Mouse (Mus musculus) myocyte (in vitro differentiated cells): ENCODE results near the gene Ahcy.
"Not testable (repeated sequence)": the region's sequence is repeated elsewhere in the genome, so short reads cannot be mapped to it uniquely, and the experiment has no call there.

ENCODE experiments used
- CEBPB ChIP-seq: IDR thresholded peaks from 2 replicates; pipeline ENCODE4 v1.6.1; 2011; ENCODE audit warnings: mild to moderate bottlenecking, moderate library complexity; ENCODE audit not compliant: poor library complexity, insufficient read depth, severe bottlenecking
- MAX ChIP-seq: IDR thresholded peaks from one replicate; pipeline ENCODE4 v1.6.1; 2011; ENCODE audit warnings: low read depth, mild to moderate bottlenecking, control low read depth
- POLR2A ChIP-seq: IDR thresholded peaks from one replicate; pipeline ENCODE4 v1.6.1; 2011; ENCODE audit warnings: low read depth, mild to moderate bottlenecking, control low read depth, moderate library complexity; ENCODE audit not compliant: insufficient read length
- POLR2AphosphoS2 ChIP-seq: IDR thresholded peaks from one replicate; pipeline ENCODE4 v1.6.1; 2011; ENCODE audit warnings: low read depth, control low read depth; ENCODE audit not compliant: insufficient read length
- TCF12 ChIP-seq: IDR thresholded peaks from one replicate; pipeline ENCODE4 v1.6.1; 2011; ENCODE audit warnings: mild to moderate bottlenecking, control low read depth; ENCODE audit not compliant: poor library complexity, insufficient read depth, severe bottlenecking

DNA sequence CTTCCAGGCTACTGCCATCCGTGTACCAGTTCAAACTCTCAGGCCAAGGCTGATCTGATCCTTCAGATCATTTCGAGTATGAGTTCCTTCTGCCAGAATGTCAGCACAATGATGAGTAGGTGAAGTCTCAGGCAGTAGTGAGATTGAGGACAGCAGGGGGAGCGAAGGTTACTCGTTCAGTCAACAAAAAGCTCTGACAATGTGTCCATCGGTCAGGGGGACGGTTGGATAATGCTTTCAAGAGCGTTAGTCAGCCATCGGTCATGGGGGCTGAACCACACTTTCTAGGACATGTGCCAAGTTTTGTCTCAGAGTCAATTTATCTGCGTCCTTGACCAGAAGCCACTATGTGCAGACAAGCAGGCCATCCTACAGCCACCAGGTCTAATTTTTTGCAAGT lies 57.5 kb downstream of the Ahcy start:
- not testable (repeated sequence) for TF ChIP-seq POLR2A, MAX, TCF12, POLR2AphosphoS2, CEBPB
